Mouse (Mus musculus): ENCODE results near the gene Pigf.
"Not testable (repeated sequence)": the region's sequence is repeated elsewhere in the genome, so short reads cannot be mapped to it uniquely, and the experiment has no call there.

The Pigf gene

GRCm38 (mm10) chr17:87025269-87025949, at the start of gene Pigf, which contains the start of gene Cript:
Gene Pigf, minus strand, starts transcription at chr17:87025406.
Gene Cript, plus strand, starts transcription at chr17:87025550.
- in situ Hi-C loops (cut with MboI; ENCODE audit: low pct_unique_long_range_greater_than_20kb in 1 of 2, low sequenced_read_pairs in 2 of 2, unreplicated experiment in 1 of 2), result loop anchor here (25.0 kb wide), 2 partner anchors 212 to 537 kb away; no protein-coding TSS in a partner anchor

GRCm38 (mm10) chr17:87073470-87073869, 48.3 kb upstream of the Pigf start:
- in situ Hi-C loops (cut with MboI; ENCODE audit: low pct_unique_long_range_greater_than_20kb in 1 of 2, low sequenced_read_pairs in 2 of 2, unreplicated experiment in 1 of 2), result no loop called here

GRCm38 (mm10) chr17:87072766-87073440, 47.7 kb upstream of the Pigf start:
- in situ Hi-C loops (cut with MboI; ENCODE audit: low pct_unique_long_range_greater_than_20kb in 1 of 2, low sequenced_read_pairs in 2 of 2, unreplicated experiment in 1 of 2), result no loop called here

GRCm38 (mm10) chr17:87072183-87072582, 47.0 kb upstream of the Pigf start:
- in situ Hi-C loops (cut with MboI; ENCODE audit: low pct_unique_long_range_greater_than_20kb in 1 of 2, low sequenced_read_pairs in 2 of 2, unreplicated experiment in 1 of 2), result not testable (repeated sequence)

GRCm38 (mm10) chr17:87068997-87069396, 43.8 kb upstream of the Pigf start:
- in situ Hi-C loops (cut with MboI; ENCODE audit: low pct_unique_long_range_greater_than_20kb in 1 of 2, low sequenced_read_pairs in 2 of 2, unreplicated experiment in 1 of 2), result no loop called here

- in situ Hi-C loops (cut with MboI; ENCODE audit: low pct_unique_long_range_greater_than_20kb in 1 of 2, low sequenced_read_pairs in 2 of 2, unreplicated experiment in 1 of 2), result no loop called here
Observed at GRCm38 (mm10) chr17:87063969-87064368, 38.8 kb upstream of the Pigf start.

- in situ Hi-C loops (cut with MboI; ENCODE audit: low pct_unique_long_range_greater_than_20kb in 1 of 2, low sequenced_read_pairs in 2 of 2, unreplicated experiment in 1 of 2), result no loop called here
Observed at GRCm38 (mm10) chr17:87063461-87063860, 38.3 kb upstream of the Pigf start.

GRCm38 (mm10) chr17:87062639-87063038, 37.4 kb upstream of the Pigf start:
- in situ Hi-C loops (cut with MboI; ENCODE audit: low pct_unique_long_range_greater_than_20kb in 1 of 2, low sequenced_read_pairs in 2 of 2, unreplicated experiment in 1 of 2), result no loop called here

- in situ Hi-C loops (cut with MboI; ENCODE audit: low pct_unique_long_range_greater_than_20kb in 1 of 2, low sequenced_read_pairs in 2 of 2, unreplicated experiment in 1 of 2), result no loop called here
Observed at GRCm38 (mm10) chr17:87057486-87058266, 32.5 kb upstream of the Pigf start.

- in situ Hi-C loops (cut with MboI; ENCODE audit: low pct_unique_long_range_greater_than_20kb in 1 of 2, low sequenced_read_pairs in 2 of 2, unreplicated experiment in 1 of 2), result no loop called here
Observed at GRCm38 (mm10) chr17:87056761-87057160, 31.6 kb upstream of the Pigf start.

GRCm38 (mm10) chr17:87055663-87056062, 30.5 kb upstream of the Pigf start:
- in situ Hi-C loops (cut with MboI; ENCODE audit: low pct_unique_long_range_greater_than_20kb in 1 of 2, low sequenced_read_pairs in 2 of 2, unreplicated experiment in 1 of 2), result no loop called here

GRCm38 (mm10) chr17:87055051-87055459, 29.8 kb upstream of the Pigf start:
- in situ Hi-C loops (cut with MboI; ENCODE audit: low pct_unique_long_range_greater_than_20kb in 1 of 2, low sequenced_read_pairs in 2 of 2, unreplicated experiment in 1 of 2), result no loop called here

- in situ Hi-C loops (cut with MboI; ENCODE audit: low pct_unique_long_range_greater_than_20kb in 1 of 2, low sequenced_read_pairs in 2 of 2, unreplicated experiment in 1 of 2), result no loop called here
Observed at GRCm38 (mm10) chr17:87053921-87054320, 28.7 kb upstream of the Pigf start.

GRCm38 (mm10) chr17:87052432-87052831, 27.2 kb upstream of the Pigf start:
- in situ Hi-C loops (cut with MboI; ENCODE audit: low pct_unique_long_range_greater_than_20kb in 1 of 2, low sequenced_read_pairs in 2 of 2, unreplicated experiment in 1 of 2), result no loop called here

- in situ Hi-C loops (cut with MboI; ENCODE audit: low pct_unique_long_range_greater_than_20kb in 1 of 2, low sequenced_read_pairs in 2 of 2, unreplicated experiment in 1 of 2), result no loop called here
Observed at GRCm38 (mm10) chr17:87051652-87052051, 26.4 kb upstream of the Pigf start.

GRCm38 (mm10) chr17:87050469-87051175, 25.4 kb upstream of the Pigf start:
- in situ Hi-C loops (cut with MboI; ENCODE audit: low pct_unique_long_range_greater_than_20kb in 1 of 2, low sequenced_read_pairs in 2 of 2, unreplicated experiment in 1 of 2), result no loop called here

GRCm38 (mm10) chr17:87049696-87050095, 24.5 kb upstream of the Pigf start:
- in situ Hi-C loops (cut with MboI; ENCODE audit: low pct_unique_long_range_greater_than_20kb in 1 of 2, low sequenced_read_pairs in 2 of 2, unreplicated experiment in 1 of 2), result loop anchor here (25.0 kb wide), 2 partner anchors 188 to 513 kb away; no protein-coding TSS in a partner anchor

GRCm38 (mm10) chr17:87044796-87045195, 19.6 kb upstream of the Pigf start:
- in situ Hi-C loops (cut with MboI; ENCODE audit: low pct_unique_long_range_greater_than_20kb in 1 of 2, low sequenced_read_pairs in 2 of 2, unreplicated experiment in 1 of 2), result loop anchor here (5.0 to 25.0 kb wide), 4 partner anchors 127 to 518 kb away; partner anchors contain the start of gene Tmem247 (in 1 of the 2)
